Mouse (Mus musculus) cerebellum, adult 9-10 months (tissue): Measurements from ENCODE around the gene Omg.

Source experiments
- DNase-seq: peaks from one replicate; pipeline ENCODE4 v3.0.0; 2022

Omg gene

GRCm38 (mm10) chr11:79503845-79504244, at the start of gene Omg:
TSS of gene Omg (minus strand) at chr11:79504084.
- DNase-seq = no peak

GRCm38 (mm10) chr11:79552622-79553021, 48.7 kb upstream of the Omg start:
- DNase-seq = no peak

GRCm38 (mm10) chr11:79536293-79536692, 32.4 kb upstream of the Omg start:
- no peak for DNase-seq

GRCm38 (mm10) chr11:79535554-79535953, 31.7 kb upstream of the Omg start:
- no peak for DNase-seq

GRCm38 (mm10) chr11:79533950-79534690, 30.2 kb upstream of the Omg start:
- DNase-seq = peak; percentile 41

GRCm38 (mm10) chr11:79533311-79533710, 29.4 kb upstream of the Omg start:
- DNase-seq = no peak

- DNase-seq = no peak
Measured at GRCm38 (mm10) chr11:79531485-79531884, 27.6 kb upstream of the Omg start.

- no peak for DNase-seq
Measured at GRCm38 (mm10) chr11:79530774-79531173, 26.9 kb upstream of the Omg start.

- no peak for DNase-seq
Measured at GRCm38 (mm10) chr11:79530333-79530761, 26.5 kb upstream of the Omg start, which contains the start of the genes Evi2 and Evi2a. TSS of gene Evi2 (minus strand) at chr11:79530589. TSS of gene Evi2a (minus strand) at chr11:79530609.

- DNase-seq = no peak
Measured at GRCm38 (mm10) chr11:79529736-79530135, 25.9 kb upstream of the Omg start.

GRCm38 (mm10) chr11:79529226-79529625, 25.3 kb upstream of the Omg start:
- no peak for DNase-seq

GRCm38 (mm10) chr11:79528601-79529000, 24.7 kb upstream of the Omg start:
- DNase-seq = no peak

- no peak for DNase-seq
Measured at GRCm38 (mm10) chr11:79527739-79528384, 24.0 kb upstream of the Omg start.

- no peak for DNase-seq
Measured at GRCm38 (mm10) chr11:79527015-79527738, 23.3 kb upstream of the Omg start.

- DNase-seq = no peak
Measured at GRCm38 (mm10) chr11:79526549-79526948, 22.7 kb upstream of the Omg start.

- DNase-seq = no peak
Measured at GRCm38 (mm10) chr11:79524310-79524575, 20.4 kb upstream of the Omg start.

- no peak for DNase-seq
Measured at GRCm38 (mm10) chr11:79523560-79524309, 19.9 kb upstream of the Omg start, which contains the start of gene Evi2b. TSS of gene Evi2b (minus strand) at chr11:79523762.

GRCm38 (mm10) chr11:79522944-79523343, 19.1 kb upstream of the Omg start:
- DNase-seq = no peak

GRCm38 (mm10) chr11:79521930-79522329, 18.0 kb upstream of the Omg start:
- DNase-seq = no peak

- DNase-seq = no peak
Measured at GRCm38 (mm10) chr11:79520772-79521171, 16.9 kb upstream of the Omg start.

GRCm38 (mm10) chr11:79519878-79520291, 16.0 kb upstream of the Omg start:
- no peak for DNase-seq

GRCm38 (mm10) chr11:79519299-79519698, 15.4 kb upstream of the Omg start:
- DNase-seq = no peak

- no peak for DNase-seq
Measured at GRCm38 (mm10) chr11:79515798-79516197, 11.9 kb upstream of the Omg start.
